Mouse (Mus musculus) kidney, adult 18-20 months (tissue): ENCODE measurements around the gene Usp43.
A peak's percentile ranks its signal among the peaks of the same experiment; 100 is the strongest.

Experiments used
- DNase-seq: peaks from one replicate; pipeline ENCODE4 v3.0.0; 2021

The Usp43 gene

DNA sequence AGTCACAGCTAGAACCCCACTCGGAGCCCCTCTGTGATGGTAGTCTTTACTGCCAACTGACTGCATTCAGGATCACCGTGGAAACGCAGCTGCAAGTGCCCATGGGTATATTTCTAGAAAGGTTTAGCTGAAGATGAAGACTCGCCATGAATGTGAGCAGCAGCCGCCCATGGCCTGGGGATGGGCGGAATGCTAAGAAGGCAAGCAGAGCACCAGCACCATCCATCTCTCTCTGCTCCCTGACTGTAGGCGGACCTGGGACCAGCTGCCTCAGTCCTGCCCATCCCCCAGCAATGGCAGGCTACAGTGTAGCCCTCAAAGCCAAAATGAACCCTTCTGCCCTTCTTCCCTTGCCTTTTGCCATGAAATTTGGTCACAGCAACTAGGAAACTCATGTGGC, 26.3 kb downstream of the Usp43 start:
- no peak for DNase-seq

DNA sequence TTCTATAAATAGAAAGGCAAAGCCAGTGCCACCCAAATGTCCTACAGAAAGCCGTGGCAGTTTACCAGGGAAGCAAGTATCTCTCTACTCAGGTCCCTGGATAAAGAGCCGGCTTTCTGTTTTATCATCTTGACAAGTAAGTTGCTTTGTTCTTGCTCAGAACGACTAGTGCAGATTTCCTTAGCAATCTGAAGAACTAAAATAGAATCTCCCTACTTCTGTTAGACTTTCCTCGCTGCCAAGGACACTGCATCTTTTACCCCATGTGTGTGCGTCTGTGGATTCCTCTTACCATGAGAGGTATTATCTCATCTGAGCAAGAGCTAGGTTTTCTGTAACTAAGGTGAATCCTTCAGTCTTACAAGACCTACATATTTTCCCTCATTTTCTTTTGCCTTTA, 33.4 kb downstream of the Usp43 start:
- DNase-seq: no peak

DNA sequence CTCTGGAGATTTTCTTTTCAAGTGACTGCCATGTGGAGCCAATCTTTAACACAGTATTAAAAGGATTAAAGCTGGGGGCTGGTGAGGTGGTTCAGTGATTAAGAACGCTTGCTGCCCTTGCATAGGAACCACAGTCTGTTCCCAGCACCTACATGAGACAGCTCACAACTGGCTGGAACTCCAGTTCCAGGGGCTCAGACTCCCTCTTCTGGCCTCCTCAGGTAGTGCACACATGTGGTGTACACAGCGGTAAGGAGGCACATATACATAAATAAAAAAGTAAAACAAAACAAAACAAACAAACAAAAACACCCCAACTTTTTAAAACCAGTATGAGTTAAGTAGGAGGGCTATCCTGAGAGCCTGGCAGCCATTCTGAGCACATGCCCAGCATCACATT, 36.0 kb downstream of the Usp43 start:
- no peak for DNase-seq

- DNase-seq: no peak
These were observed 56.3 kb downstream of the Usp43 start for GRCm38 (mm10) chr11:67865521-67866197.

GRCm38 (mm10) chr11:67865100-67865499, 56.9 kb downstream of the Usp43 start:
- no peak for DNase-seq

- no peak for DNase-seq
These were observed 60.5 kb downstream of the Usp43 start for GRCm38 (mm10) chr11:67861399-67861838.

DNA sequence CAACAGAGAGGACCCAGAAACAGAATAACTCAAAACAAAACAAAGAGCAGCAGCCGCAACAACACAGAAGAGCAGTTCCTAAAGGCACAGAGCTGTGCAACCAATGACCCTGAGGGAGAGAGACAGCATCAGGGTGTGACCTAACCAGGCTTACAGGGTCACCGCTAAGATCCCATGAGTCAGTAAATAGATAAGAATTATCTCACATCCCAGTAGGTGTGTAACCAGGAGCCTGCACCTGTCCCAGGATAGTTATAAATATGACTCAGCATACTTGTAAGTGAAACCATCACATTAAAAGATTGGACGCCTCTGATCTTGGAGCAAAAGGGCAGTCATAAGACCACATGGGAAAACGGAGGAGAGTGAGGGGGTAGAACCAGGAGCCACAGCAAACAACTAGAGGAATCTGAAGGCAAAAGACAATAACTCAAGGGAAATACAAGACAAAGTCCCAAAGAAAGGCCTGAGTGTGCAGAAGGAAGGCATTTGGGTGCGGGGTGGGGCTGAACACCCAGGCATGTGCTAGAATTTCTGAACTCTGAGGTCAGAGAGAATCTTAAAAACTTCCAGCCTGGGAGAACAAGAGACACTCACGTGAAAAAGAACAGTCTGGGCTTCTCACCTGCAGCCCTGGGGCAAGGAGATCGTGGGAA, 61.1 kb downstream of the Usp43 start:
- no peak for DNase-seq

DNA sequence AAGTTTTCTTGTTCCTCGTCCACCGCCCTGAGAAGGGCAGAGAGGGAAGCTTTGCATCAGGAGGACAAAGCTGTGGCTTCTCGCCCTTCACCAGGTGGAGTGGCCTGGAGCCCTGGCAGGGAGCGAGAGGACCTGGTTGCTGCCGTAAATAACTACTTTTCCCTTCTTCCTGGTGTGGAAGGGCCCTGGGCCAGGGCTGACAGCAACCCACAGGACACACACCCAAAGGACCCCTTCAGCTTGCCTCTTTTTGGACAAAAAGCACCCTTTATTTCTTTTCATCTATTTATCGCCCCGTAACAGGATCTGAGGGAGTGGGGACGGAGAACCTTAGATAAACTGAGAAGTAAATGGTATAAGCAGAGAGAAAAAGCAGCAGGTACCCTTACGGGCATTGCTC, 63.4 kb downstream of the Usp43 start:
- no peak for DNase-seq

DNA sequence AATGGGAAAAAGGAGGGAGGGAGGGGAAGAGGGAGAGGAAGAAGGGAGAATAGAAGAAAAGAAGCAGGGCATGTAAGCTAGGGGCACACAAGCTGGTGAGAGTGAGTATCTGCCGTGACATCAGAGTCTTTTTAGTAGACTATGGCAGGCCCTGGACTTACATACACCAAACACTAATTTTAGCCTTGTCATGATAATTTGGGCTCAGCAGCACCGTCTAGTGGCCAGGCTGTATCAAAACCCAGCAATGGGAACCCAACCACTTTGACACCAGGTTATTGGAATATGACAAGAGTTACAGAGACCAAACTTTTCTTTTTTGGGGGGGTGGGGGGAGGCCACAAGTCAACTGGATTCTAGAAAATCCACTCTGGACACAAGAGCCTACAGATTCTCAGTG, 66.9 kb downstream of the Usp43 start:
- DNase-seq: peak; percentile 23

DNA sequence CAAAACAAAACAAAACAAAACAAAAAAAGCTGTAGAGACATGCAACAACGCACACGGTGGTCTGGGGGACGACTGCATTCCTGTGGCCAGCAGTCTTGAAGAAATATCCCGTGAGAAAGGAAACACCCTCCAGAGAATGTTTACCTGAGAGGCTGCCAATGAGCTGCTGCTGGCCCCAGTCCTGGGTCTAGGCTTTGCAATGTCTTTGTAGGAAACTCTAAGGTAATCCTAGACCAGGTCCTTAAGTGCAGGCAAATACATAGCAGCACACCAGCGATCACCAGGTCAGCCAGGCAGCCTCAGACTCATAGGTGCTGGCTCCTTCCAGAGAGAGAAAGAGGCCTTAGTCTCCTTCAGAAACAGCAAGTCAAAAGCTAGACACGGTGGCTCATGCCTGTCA, 68.0 kb downstream of the Usp43 start:
- DNase-seq: no peak

GRCm38 (mm10) chr11:67851770-67852169, 70.2 kb downstream of the Usp43 start:
- no peak for DNase-seq

GRCm38 (mm10) chr11:67845193-67845592, 76.8 kb downstream of the Usp43 start:
- DNase-seq: no peak

DNA sequence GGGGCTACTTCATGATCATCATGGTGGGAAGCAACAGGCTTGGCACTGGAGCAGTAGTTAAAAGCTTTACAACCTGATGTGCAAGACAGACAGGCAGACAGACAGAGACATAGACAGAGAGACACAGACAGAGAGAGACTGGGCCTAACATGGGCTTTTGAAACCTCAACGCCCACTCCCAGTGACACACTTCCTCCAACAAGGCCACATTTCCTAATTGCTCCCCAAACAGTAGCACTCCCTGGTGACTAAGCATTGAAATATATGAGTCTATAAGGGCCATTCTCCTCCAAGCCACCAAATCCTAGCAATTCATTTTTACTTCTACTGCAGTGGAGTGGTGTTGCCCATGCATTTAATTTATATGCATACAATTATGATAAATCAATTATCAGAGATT, 82.1 kb downstream of the Usp43 start:
- no peak for DNase-seq

GRCm38 (mm10) chr11:67835408-67836078, 86.4 kb downstream of the Usp43 start:
- no peak for DNase-seq

DNA sequence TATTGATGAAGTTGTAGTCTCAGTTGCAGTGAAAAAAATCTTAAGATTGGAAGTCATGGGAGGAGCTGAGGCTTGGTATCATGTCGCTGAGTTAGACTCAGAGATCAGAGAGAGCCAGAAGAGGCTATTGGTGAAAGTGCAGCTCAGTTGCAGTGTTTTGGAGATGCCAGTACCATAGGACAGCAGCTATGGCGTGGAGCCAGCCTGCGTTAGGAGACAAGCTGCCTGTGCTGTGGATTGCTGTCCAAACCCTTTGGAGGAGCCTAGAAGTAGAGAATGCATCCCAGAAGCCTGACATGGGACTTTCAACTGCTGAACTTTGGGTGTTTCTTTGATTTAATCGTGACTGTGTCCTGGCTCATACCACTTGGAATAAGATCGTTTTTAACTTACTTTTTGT, 90.1 kb downstream of the Usp43 start:
- no peak for DNase-seq

DNA sequence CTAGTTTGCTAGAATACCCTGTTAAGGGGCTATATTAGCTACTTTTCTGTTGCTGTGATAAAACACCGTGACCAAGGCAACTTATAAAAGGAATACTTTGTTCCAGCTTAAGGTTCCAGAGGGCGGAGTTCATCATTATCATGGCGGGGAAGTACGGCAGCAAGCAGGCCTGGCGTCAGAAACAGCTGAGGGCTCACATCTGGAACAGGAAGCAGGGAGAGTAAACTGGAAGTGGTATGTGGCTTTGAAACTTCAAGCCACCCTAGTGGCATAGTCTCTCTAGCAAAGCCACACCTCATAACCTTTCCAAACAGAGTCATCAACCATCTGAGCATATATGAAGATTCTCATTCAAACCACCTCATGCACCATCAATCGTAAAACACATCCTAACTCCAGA, 92.4 kb downstream of the Usp43 start:
- DNase-seq: no peak

DNA sequence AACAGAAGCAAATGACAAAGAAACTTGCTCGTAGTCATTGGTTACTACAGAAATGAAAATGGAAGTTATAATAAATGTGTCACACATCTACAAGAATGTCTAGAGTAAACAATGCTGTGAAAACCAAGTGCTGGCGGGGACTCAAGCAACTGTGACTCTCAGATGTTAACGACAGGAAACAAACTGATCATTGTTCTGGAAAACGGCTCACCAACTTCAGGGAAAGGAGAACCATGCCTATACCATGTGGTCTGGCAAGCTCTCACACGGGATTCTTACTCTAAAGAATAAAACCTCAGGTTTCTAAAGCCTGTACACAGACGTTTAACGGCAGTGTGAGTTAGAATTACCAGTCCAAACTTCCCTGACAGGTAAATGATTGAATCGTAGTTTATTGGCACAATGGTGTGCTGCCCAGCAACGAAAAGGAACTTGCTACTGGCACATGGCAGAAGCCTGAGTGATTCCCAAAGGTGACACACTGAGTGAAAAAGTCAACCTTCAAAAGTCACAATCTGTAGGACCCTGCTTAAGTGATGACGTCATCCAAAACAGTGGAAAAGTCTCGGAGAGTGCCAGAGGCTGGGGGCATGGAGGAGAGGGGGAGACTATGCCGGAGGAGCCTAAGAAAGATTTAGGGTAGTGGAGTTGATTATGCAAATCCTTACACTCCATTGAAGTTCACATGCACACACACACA, 93.4 kb downstream of the Usp43 start:
- DNase-seq: no peak

DNA sequence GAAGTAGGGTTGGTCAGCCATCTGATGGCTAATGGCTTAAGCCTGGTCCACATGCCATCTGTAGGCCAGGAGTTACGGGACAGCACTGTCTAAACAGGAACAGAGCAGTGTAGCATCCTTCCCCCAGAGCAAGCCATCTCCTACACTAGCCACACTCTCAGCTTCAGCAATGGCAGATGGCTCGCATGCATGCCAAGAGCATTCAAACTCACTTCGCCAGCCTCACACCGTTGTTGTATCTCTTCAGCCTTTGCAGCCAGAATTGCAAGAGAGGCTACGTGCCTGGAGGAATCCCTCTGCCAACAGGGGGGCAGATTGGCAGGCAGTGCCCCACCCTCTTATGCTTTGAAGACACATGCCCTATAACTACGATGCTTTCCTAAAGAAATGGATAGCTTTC, 100.4 kb downstream of the Usp43 start:
- DNase-seq: no peak

- peak; percentile 23 for DNase-seq
These were observed 101.7 kb downstream of the Usp43 start for GRCm38 (mm10) chr11:67820221-67820620.

- DNase-seq: peak; percentile 28
These were observed 102.3 kb downstream of the Usp43 start for GRCm38 (mm10) chr11:67819604-67820003.

- DNase-seq: no peak
These were observed 110.4 kb downstream of the Usp43 start for GRCm38 (mm10) chr11:67811535-67811934.

DNA sequence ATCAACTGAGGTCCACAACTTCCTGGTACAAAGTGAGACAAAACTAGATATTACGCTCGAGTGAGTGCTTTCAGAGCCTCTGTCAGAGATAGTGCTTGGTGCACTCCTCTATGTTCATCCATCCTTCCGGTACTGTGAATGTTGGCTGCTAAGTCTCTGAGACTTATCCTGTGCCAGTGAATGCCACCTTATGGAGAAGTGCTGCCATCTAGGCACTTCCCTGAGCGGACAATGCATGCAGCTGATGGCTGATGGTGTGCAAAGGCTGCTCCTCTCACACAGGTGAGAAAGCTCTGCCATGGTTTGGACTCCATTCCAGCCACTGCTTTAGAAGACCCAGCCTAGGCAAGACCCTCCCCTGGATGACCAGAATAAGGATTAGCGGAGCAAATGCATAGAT, 113.9 kb downstream of the Usp43 start:
- DNase-seq: no peak

DNA sequence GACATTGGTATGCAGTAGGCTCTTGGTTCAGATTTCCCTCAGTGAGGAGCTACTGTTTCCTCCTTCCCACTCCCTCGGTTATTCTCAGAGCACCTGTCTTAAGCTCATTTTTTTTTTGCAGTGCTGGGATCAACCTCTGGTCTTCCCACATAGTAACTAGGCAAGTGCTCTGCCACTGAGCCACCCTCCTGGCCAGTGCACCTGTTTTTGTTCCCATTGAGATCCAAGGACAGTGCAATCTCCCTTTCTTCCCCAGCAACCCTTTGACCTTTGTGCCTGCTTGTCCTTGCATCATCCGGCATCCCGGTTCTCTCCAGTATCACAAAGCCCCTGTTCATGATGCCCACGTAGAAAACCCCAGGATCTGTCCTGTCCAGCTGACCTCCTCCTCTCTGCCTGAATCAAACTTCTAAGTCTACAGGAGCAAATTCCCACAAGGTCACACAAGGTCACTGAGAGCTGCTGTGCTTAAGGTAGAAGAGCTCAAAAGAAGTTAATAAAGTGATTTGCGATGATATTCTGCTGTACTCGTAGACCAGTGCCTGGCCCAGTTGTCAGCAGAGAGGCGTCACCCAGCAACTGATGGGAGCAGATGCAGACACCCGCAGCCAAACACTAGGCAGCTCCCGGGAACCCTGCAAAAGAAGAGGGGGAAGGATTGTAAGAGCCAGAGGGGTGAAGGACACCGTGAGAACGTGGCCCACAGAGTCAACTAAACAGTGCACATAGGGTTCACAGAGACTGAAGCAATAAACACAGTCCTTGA, 114.9 kb downstream of the Usp43 start:
- DNase-seq: no peak
